Mouse (Mus musculus) liver, adult 2 months (tissue): ENCODE data around the gene Duoxa1.

Experiments
- CTCF ChIP-seq: fragments of 200-500 bp; IDR thresholded peaks from 2 replicates; pipeline ENCODE4 v1.5.1; 2011; ENCODE audit warnings: low read depth, low read length, control low read depth
- POLR2A ChIP-seq: fragments of 200-500 bp; IDR thresholded peaks from 2 replicates; pipeline ENCODE4 v1.6.1; 2011; ENCODE audit warnings: low read length, control low read depth; ENCODE audit not compliant: insufficient read depth; ENCODE audit errors: extremely low read depth

GRCm38 (mm10) chr2:122284091-122284490, 29.4 kb downstream of the Duoxa1 start:
- TF ChIP-seq CTCF (no peak), POLR2A (no peak)
